Mouse (Mus musculus): Measurements from ENCODE around the gene Fhit.

Gene Fhit

DNA sequence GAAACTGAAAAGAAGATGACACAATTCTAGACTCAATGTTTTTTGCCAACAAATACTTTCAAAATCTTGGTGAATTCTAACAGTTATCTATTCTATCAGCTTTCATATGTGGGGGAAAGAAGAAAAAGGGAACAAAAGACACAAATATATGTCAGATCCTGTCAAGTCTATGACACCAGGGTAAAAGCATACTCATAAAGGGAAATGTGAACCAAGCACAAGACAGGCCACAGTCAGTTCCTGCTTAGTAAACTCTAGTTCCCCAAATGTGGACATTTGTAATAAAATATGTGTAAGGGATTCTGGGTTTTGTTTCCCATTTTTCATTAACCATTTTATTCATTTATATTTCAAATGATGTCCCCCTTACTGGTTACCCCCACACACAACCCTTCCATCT, 1022.5 kb downstream of the Fhit start:
- no peak for DNase-seq (ENCODE audit: low read depth, low spot score)

GRCm38 (mm10) chr14:10133873-10134272, 1028.0 kb downstream of the Fhit start:
- DNase-seq (ENCODE audit: low read depth, low spot score): no peak

- DNase-seq (ENCODE audit: low read depth, low spot score): no peak
These were observed 1032.2 kb downstream of the Fhit start for GRCm38 (mm10) chr14:10129675-10130074.

DNA sequence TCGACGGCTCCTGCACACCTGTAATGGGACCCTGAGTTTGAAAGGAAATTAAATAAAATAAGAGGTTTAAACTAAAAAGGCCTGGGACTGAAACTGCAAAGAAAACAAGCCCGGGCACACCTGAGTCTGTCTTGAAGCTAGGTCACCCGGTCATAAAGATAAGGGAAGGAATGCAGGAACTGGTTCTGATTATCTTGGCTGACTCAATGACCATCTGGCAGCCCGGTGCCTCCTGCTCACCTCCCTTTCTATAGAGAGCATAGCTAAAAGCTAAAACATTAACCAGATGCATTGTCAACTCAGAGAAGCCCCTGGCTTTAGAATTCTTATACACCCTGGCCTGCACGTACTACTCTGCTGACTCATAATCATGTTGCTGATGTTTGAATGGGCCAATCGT, 1032.7 kb downstream of the Fhit start:
- no peak for DNase-seq (ENCODE audit: low read depth, low spot score)

DNA sequence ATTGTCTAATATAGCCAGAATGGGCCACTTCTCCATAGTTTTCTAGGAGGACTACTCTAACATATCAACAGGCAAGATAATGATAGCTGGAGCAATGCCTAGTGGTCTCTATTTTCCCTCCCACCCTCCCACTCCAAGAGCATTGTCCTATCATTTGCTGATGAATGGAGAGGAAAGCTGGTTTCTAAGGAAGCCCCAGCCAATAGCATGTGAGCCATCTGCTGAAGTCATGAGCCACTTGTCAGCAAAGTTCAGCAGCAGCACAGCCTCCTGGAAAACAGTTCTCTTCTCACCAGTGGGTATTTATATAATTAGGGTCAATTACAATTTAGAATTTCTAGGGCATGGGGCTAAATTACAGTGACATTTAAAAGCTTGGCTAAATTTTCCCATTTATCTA, 1035.3 kb downstream of the Fhit start:
- DNase-seq (ENCODE audit: low read depth, low spot score): no peak

GRCm38 (mm10) chr14:10122176-10122575, 1039.7 kb downstream of the Fhit start:
- no peak for DNase-seq (ENCODE audit: low read depth, low spot score)

GRCm38 (mm10) chr14:10096236-10096635, 1065.6 kb downstream of the Fhit start:
- no peak for DNase-seq (ENCODE audit: low read depth, low spot score)

GRCm38 (mm10) chr14:10079062-10079461, 1082.8 kb downstream of the Fhit start:
- no peak for DNase-seq (ENCODE audit: low read depth, low spot score)

DNA sequence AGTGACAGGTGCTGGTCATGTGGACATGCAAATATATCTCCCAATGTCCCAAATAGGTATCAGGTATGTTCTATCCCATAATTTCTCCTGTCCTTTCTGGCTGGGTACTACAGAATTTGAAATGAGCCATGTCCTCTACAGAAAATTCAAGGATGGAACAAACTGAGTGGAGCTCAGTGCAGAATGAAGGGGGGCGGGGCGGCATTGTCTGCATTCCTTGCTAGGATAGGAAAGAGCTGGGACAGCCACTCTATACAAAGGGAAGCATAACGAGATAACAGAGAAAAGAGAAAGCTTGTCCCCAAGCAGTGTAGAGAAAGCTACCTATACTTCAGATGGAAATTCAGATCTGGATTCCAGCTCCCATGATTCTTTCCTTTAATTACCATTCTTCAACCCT, 1111.9 kb downstream of the Fhit start:
- no peak for DNase-seq (ENCODE audit: low read depth, low spot score)

DNA sequence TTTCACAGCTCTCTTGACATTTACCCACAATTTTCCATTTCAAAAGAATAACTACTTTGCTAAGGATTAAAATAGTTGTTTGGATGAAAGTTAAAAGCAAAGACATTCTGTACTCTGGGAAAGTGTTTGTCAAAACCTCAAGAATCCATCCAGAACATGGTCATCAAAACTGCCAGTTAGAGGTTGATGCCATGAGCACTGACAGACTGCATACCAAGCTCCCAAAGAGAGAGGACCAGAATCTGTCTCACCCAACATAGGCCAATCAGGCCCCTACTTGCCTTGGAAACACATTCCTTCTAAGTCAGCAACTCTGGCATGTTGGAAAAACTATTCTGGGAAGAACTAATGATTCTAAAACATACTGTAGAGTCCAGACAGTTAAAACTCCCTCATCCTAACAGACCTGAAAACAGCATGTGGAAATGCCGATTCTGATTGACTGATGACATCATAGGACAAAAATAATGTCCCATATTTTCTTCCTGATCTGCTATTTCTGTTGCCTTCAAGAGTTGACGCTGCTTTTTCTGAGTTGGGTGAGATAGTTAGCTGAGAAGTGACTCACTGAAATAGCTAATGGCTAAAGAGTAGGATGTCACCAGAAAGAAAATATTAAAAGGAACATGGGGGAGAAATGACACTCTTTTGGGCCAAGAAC, 1114.6 kb downstream of the Fhit start:
- no peak for DNase-seq (ENCODE audit: low read depth, low spot score)

DNA sequence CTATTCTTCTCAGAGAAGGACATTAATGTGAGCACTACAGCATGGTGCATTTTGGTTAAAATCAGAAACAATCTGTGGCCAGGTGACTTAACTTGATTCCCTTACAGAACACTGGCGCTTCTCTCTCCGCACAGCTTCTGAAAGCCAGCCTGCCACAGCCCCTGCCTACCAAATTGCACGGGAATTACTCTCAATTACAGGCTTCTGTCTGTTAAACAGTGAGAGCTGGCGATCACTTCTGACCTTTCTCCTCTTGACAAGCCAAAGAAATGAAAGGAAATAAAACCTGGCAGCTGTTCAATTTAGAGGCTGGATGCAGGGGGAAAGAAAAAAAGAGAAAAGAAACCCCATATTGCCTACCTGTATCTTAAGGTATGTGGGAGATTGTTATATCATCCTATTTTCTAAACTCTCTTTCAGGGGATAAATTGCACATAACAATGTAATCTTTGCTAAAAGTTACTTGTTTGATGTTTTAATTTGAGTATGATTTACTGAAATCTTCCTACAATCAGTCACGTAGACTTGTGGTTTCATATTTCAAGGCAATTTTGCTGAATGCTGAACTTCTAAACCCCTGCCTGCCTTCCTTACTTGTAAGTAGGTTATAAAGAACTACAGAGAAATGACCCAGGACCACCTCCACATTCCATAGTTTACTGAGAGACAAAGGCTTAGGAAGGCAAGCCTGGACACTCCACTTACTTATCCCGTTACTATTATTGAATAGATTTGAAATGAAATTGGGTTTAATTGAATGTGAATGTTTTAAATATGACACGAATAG, 1115.3 kb downstream of the Fhit start:
- DNase-seq (ENCODE audit: low read depth, low spot score): no peak

DNA sequence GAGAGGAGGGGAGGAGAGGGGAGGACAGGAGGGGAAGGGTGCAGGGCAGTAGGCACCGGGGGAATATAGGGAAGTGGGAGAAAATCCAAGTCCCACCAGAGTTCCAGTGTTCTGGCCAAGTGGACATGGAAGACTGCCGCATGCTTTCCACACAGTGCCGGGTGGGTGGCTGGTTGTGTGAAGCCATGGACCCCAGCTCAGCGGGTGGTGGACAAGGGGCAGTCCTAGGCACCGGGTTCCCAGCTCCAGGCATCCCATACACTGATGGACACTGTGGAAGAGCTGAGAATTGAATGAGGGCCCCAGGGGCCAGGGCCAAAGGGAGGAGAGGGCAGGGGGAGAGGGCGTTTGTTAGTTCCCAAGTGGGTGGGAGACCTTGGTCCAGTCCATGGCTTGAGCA, 1123.8 kb downstream of the Fhit start:
- DNase-seq (ENCODE audit: low read depth, low spot score): no peak

GRCm38 (mm10) chr14:10036685-10037215, 1125.1 kb downstream of the Fhit start:
- DNase-seq (ENCODE audit: low read depth, low spot score): no peak

DNA sequence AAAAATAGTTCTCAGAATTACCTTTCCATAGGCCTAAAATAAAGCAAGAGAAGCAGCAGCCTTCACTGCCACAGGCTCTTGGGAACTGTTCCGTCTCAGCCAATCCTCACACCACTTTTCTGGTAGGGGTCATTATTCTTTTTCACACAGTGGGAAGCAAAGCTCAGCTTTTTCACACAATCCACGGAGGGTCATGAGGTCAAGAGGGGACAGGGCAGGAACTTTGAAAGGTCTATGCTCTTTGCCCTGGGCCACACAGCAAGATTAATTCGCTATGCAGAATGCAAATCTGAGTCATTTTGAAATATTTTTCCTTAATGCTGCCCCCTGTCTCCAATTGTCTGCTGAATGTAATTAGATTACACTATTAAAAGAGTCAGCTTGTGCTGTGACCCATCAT, 1126.2 kb downstream of the Fhit start:
- no peak for DNase-seq (ENCODE audit: low read depth, low spot score)

GRCm38 (mm10) chr14:10035270-10035669, 1126.6 kb downstream of the Fhit start:
- no peak for DNase-seq (ENCODE audit: low read depth, low spot score)

- no peak for DNase-seq (ENCODE audit: low read depth, low spot score)
These were observed 1138.5 kb downstream of the Fhit start for GRCm38 (mm10) chr14:10023382-10023781.

- no peak for DNase-seq (ENCODE audit: low read depth, low spot score)
These were observed 1139.5 kb downstream of the Fhit start for GRCm38 (mm10) chr14:10022304-10022703.

- DNase-seq (ENCODE audit: low read depth, low spot score): peak; percentile 7
These were observed 1141.3 kb downstream of the Fhit start for GRCm38 (mm10) chr14:10020400-10021140.

DNA sequence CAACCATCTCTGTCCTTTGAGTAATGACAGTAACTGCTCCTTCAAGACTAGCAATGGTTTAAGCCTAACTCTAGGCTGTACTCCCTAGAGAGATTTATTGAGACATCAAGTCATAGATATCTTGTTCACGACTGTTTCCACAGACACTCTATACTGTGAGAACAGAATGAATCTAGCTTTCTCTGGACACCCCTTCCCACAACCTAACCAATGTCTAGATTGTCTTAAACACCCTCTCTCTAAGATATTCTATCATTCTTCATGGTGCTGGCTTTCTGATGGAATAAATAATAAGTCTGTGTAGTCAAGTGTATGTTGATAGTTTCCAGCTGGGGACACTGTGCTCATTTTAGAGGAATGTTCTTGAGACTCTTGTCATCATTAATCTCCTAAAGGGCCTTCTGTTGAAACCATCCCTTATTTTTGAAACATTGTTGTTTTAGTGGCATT, 1148.0 kb downstream of the Fhit start:
- no peak for DNase-seq (ENCODE audit: low read depth, low spot score)

DNA sequence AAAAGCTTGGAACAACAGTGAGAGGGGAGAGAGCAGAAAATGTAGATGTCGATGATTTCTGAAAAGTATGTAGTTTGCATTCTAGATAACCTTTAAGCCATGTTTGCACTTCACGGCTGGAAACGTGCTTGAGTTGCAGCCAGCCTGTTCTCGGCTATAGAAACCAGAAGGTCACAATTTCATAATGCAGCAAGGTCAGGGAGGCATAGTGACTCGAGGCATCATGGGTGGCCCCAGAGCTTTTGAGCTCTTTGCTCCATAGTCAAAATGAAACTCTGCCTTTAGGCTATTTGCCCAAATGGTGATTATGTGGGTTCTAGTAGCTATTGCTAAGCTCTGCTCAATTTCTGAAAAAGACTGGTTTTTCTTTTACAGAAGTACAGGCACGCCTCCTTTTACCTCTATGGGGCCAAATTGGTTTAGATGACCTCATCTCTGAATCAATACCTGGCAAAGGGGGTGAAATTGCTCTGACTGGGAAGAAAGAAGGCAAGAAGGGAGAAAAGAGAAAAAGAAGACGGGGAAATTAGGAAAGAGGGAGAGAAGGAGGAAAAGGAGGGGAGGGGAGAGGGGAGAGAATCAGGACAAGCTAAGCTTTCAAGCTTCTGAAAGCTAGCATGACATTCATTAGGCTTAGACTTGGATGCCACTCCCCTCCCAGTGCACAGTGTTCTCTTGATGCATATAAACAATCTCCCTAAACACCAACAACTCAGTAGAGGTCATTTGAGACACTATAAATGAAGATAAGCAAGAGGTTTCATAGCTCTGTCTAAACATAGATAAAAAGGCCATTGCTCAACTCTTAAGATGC, 1148.6 kb downstream of the Fhit start:
- DNase-seq (ENCODE audit: low read depth, low spot score): no peak

- DNase-seq (ENCODE audit: low read depth, low spot score): no peak
These were observed 1155.6 kb downstream of the Fhit start for GRCm38 (mm10) chr14:10006278-10006677.
